Mouse (Mus musculus): Measurements from ENCODE around the gene Sart3. TPM values are rescaled to one million over a fixed set of nuclear protein-coding genes. Genes with fewer than 3 reads are reported as not detected.
A peak's percentile ranks its signal among the peaks of the same experiment; 100 is the strongest.

Sart3 gene
- polyA plus RNA-seq, 1 experiment from 2014 or later = 25.9 TPM

DNA sequence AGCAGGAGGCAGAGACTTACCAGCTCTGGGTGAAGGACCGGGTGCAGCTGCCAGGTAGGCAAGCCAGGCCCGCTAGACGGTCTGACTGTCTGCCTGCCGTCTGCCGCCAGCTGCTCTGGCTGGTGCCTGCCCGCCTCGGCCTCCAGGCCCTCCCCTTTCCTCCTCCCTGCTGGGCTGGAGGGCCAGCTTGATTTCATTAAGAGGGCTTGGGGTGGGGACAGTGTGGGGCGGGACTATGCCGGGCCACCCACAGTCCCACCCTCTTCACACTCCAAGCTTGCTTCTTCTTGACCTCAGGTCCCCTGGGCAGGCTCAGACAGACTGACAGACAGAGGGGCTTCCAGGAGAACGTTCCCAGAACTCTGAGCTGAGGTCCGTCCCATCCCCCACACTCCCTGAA, 28.0 kb upstream of the Sart3 start, which contains the start of gene Tmem119:
TSS of gene Tmem119 (minus strand) at position 237 of the 400 bp plus-strand sequence.
- Histone ChIP-seq H3K27me3 (ENCODE audit: control insufficient read depth, insufficient read depth, low read length) (no peaks in the 10 kb centered on the region; the same call in 1 of the 2 replicates), H3K36me3 (ENCODE audit: control insufficient read depth, insufficient read depth, low read length) (no peaks in the 10 kb centered on the region), H3K9ac (ENCODE audit: low read length) (peak within 1 kb of the TSS; percentile 6; the same call in 1 of the 2 replicates), H3K27ac (replicated peaks in 1 of 2; ENCODE audit: control insufficient read depth in 1 of 2, insufficient read depth in 1 of 2, low read depth in 2 of 2, low read length in 2 of 2) (peak within 1 kb of the TSS in 1 of 2 experiments; percentile 54; a peak in 2 of 4 replicates), H3K4me3 (ENCODE audit: control insufficient read depth in 1 of 2, insufficient read depth in 1 of 2, low read depth in 1 of 2, low read length in 2 of 2) (peak within 1 kb of the TSS; percentile 7 to 43; a peak in 3 of 4 replicates), H3K4me1 (ENCODE audit: control insufficient read depth in 2 of 2, insufficient read depth in 2 of 2, low read length in 2 of 2) (peaks cover 0 to 10% of the 10 kb centered on the region in 2 experiments; a peak in 3 of 4 replicates), H3K9me3 (ENCODE audit: control insufficient read depth, low read length) (no peaks in the 10 kb centered on the region), H3K4me2 (ENCODE audit: low read length) (peak within 1 kb of the TSS; percentile 46)
- ATAC-seq (ENCODE audit: insufficient number of reproducible peaks, insufficient read depth, low FRiP score, low read depth) = peak; percentile 75
- WGBS = 1% methylated on average over 11 of the region's 11 CpGs

DNA sequence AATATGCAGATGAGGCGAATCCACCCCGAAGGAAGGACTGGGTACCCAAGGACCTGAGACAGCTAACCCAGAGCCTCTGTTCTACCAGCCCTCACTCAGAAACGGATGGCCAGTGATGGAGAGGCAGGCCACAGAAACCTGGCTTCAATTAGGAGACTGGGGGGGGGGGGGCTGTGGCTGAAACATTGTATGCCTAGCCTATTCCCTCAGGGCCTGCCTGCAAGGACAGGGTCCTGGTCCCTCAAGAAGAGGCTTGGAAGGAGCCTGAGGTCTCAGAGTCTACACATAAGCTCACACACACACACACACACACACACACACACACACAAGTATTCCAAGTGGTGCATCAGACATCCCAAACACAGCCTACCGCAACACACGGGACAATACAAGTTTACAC, 27.4 kb upstream of the Sart3 start:
- H3K4me2 ChIP-seq (ENCODE audit: low read length) = peak overlapping the region; percentile 46
- peak overlapping the region; percentile 6; the same call in 1 of the 2 replicates for H3K9ac ChIP-seq (ENCODE audit: low read length)
- no peak for ATAC-seq (ENCODE audit: insufficient number of reproducible peaks, insufficient read depth, low FRiP score, low read depth)
- H3K27me3 ChIP-seq (ENCODE audit: control insufficient read depth, insufficient read depth, low read length) = no peaks in the 10 kb centered on the region; the same call in 1 of the 2 replicates
- peak overlapping the region; percentile 7 to 43; a peak in 3 of 4 replicates for H3K4me3 ChIP-seq (ENCODE audit: control insufficient read depth in 1 of 2, insufficient read depth in 1 of 2, low read depth in 1 of 2, low read length in 2 of 2)
- peaks cover 0 to 10% of the 10 kb centered on the region in 2 experiments; a peak in 3 of 4 replicates for H3K4me1 ChIP-seq (ENCODE audit: control insufficient read depth in 2 of 2, insufficient read depth in 2 of 2, low read length in 2 of 2)
- H3K9me3 ChIP-seq (ENCODE audit: control insufficient read depth, low read length) = no peaks in the 10 kb centered on the region
- no peaks in the 10 kb centered on the region for H3K36me3 ChIP-seq (ENCODE audit: control insufficient read depth, insufficient read depth, low read length)
- WGBS = 47% methylated on average over 5 of the region's 5 CpGs
- H3K27ac ChIP-seq (replicated peaks in 1 of 2; ENCODE audit: control insufficient read depth in 1 of 2, insufficient read depth in 1 of 2, low read depth in 2 of 2, low read length in 2 of 2) = peak overlapping the region in 1 of 2 experiments; percentile 54; a peak in 1 of 4 replicates

DNA sequence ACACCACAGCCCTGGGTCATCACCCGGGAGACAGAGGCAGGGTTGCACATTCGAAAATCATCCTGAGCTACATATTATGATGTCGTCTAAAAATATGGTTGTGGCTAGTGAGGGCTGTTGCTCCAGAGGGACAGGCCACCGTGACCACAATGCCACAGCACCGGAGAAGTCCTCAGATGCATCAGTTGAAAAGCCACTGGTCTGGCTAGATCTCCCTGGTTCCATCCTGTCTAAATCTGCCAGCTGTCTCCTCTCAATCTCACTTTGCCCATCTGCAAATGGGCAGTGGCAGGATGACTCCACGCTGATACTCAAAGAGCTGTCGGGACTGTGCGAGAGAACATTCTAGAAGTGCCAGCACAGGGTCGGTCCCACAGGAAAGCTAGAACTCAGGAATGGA, 26.2 kb upstream of the Sart3 start:
- Histone ChIP-seq H3K4me1 (ENCODE audit: control insufficient read depth in 2 of 2, insufficient read depth in 2 of 2, low read length in 2 of 2) (peaks cover 0 to 10% of the 10 kb centered on the region in 2 experiments; a peak in 3 of 4 replicates), H3K27ac (replicated peaks in 1 of 2; ENCODE audit: control insufficient read depth in 1 of 2, insufficient read depth in 1 of 2, low read depth in 2 of 2, low read length in 2 of 2) (no peak overlapping the region), H3K27me3 (ENCODE audit: control insufficient read depth, insufficient read depth, low read length) (no peaks in the 10 kb centered on the region; the same call in 1 of the 2 replicates), H3K4me3 (ENCODE audit: control insufficient read depth in 1 of 2, insufficient read depth in 1 of 2, low read depth in 1 of 2, low read length in 2 of 2) (no peak overlapping the region), H3K36me3 (ENCODE audit: control insufficient read depth, insufficient read depth, low read length) (no peaks in the 10 kb centered on the region), H3K4me2 (ENCODE audit: low read length) (no peak overlapping the region), H3K9me3 (ENCODE audit: control insufficient read depth, low read length) (no peaks in the 10 kb centered on the region), H3K9ac (ENCODE audit: low read length) (no peak overlapping the region)
- ATAC-seq (ENCODE audit: insufficient number of reproducible peaks, insufficient read depth, low FRiP score, low read depth) = no peak
- WGBS = 69% methylated on average over 9 of the region's 9 CpGs

DNA sequence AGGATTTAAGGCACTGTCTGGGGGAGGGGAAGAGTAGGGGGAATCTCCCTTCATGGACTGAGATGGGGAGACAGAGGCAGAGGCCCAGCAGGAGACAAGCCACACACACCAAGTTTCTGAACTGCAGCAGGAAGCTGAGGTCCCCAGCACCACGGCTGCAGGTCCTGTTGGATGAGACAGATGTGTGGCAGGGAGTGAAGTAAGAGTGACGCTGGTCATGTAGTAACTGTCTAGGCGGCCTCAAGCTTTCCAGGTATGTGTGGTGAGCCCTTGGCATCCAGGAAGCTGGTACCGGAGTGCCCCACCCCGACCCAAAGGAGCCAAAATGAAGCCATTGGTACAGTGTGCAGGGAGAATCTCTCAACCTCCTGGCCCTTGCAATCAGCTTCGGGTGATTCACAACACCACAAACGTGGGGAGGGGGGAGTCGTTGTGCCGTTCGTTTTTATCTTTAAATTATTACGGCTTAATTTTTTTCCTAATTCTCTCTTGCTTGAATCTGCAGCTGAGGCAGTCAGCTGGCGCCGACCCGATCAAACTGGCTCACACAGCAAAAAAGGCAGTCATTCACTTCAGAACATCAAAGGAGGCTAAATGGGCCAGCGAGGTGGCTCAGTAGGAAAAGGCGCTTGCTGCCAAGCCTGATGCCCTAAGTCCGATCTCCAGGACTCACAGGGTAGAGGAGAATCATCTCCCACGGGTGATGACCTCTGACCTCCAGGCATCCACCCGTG, 25.0 kb upstream of the Sart3 start:
- Histone ChIP-seq H3K27me3 (ENCODE audit: control insufficient read depth, insufficient read depth, low read length) (no peaks in the 10 kb centered on the region; the same call in 1 of the 2 replicates), H3K9me3 (ENCODE audit: control insufficient read depth, low read length) (no peaks in the 10 kb centered on the region), H3K4me2 (ENCODE audit: low read length) (peak overlapping the region; percentile 37), H3K27ac (replicated peaks in 1 of 2; ENCODE audit: control insufficient read depth in 1 of 2, insufficient read depth in 1 of 2, low read depth in 2 of 2, low read length in 2 of 2) (peak overlapping the region; percentile 19 to 26; a peak in 1 of 4 replicates), H3K36me3 (ENCODE audit: control insufficient read depth, insufficient read depth, low read length) (no peaks in the 10 kb centered on the region), H3K4me3 (ENCODE audit: control insufficient read depth in 1 of 2, insufficient read depth in 1 of 2, low read depth in 1 of 2, low read length in 2 of 2) (no peak overlapping the region), H3K9ac (ENCODE audit: low read length) (peak overlapping the region; percentile 10; the same call in 1 of the 2 replicates), H3K4me1 (ENCODE audit: control insufficient read depth in 2 of 2, insufficient read depth in 2 of 2, low read length in 2 of 2) (peaks cover 0 to 10% of the 10 kb centered on the region in 2 experiments; a peak in 3 of 4 replicates)
- ATAC-seq (ENCODE audit: insufficient number of reproducible peaks, insufficient read depth, low FRiP score, low read depth) = no peak
- 22% methylated on average over 19 of the region's 19 CpGs for WGBS

DNA sequence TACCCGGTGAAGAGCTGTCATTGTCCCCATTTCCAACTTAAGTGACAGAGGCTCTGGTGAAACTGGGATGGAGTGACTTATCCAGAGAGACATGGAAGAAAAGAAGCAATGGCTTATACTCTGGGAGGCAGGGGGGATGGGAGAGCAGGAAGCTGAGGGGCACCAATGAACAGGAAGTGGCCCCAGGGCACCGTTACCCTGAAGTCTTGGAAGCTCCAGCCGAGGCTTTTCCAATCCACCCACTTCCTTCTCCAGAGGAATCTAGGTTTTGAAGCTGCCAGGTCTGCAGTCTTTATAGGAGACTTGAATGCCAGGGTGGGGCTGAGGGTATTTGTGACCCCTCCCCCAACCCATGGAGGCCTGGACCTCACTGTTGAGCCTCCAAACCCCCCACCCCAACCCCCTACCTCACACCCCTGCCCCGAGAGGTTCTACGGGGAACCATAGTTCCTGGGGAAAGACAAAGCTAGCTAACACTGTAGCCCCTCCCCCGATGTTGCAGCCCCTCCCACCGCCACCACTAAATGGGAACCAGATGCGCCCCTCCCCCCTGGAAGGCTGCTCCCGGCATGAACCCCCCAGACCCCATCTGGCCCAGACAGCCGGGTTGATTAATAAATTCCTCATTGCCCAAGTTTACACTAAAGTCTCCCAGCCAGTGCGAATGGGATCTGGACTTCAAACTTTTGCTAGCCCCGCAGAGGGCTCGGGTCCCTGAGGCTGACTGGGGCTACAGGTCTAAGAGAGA, 24.3 kb upstream of the Sart3 start:
- ATAC-seq (ENCODE audit: insufficient number of reproducible peaks, insufficient read depth, low FRiP score, low read depth) = no peak
- peak overlapping the region; percentile 19 to 26; a peak in 2 of 4 replicates for H3K27ac ChIP-seq (replicated peaks in 1 of 2; ENCODE audit: control insufficient read depth in 1 of 2, insufficient read depth in 1 of 2, low read depth in 2 of 2, low read length in 2 of 2)

DNA sequence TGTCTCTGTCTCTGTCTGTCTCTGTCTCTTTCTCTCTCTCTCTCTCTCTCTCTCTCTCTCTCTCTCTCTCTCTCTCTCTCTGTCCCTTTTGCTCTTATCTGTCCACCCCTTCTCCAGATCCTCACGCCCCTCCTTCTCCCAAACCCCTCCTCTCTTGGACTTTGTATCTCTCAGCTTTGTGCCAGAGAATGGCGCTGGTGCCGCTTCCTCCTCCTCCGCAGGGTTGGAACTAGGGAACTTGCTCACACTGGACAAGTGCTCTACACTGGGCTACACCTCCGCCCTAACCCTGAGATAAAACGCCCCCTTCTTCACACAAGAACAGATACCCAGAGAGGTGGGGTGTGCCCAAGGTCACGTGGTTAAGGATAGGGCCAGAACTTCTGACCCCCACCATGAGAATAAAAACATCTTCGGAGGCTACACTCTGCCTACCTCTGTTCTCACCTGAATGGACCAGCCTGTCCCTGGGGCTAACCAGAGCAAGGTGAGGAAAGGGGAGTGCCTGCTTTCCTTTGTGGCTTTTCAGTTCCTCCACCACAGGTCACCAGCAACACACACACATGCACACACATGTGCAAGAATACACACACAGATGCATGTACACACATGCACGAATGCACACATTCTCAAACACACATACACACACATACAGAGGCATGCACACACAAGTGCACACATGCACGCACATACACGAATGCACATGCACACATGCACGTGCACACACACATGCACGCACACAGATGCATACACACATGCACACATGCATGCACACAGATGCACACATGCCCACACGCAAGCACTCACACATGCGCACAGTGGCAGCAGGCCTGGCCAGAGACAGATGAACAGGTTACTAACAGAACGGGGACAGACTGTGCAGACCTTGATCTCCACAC, 19.1 kb upstream of the Sart3 start:
- Histone ChIP-seq H3K27ac (replicated peaks in 1 of 2; ENCODE audit: control insufficient read depth in 1 of 2, insufficient read depth in 1 of 2, low read depth in 2 of 2, low read length in 2 of 2) (no peak overlapping the region), H3K4me2 (ENCODE audit: low read length) (no peak overlapping the region), H3K4me1 (ENCODE audit: control insufficient read depth in 2 of 2, insufficient read depth in 2 of 2, low read length in 2 of 2) (peaks cover 9 to 11% of the 10 kb centered on the region in 2 experiments; a peak in 3 of 4 replicates), H3K4me3 (ENCODE audit: control insufficient read depth in 1 of 2, insufficient read depth in 1 of 2, low read depth in 1 of 2, low read length in 2 of 2) (no peak overlapping the region), H3K36me3 (ENCODE audit: control insufficient read depth, insufficient read depth, low read length) (no peaks in the 10 kb centered on the region), H3K27me3 (ENCODE audit: control insufficient read depth, insufficient read depth, low read length) (0 out of 2 replicates have a peak, but pooled peaks cover 3% of the 10 kb centered on the region), H3K9ac (ENCODE audit: low read length) (no peak overlapping the region), H3K9me3 (ENCODE audit: control insufficient read depth, low read length) (no peaks in the 10 kb centered on the region)
- no peak for ATAC-seq (ENCODE audit: insufficient number of reproducible peaks, insufficient read depth, low FRiP score, low read depth)
- 66% methylated on average over 16 of the region's 16 CpGs for WGBS

More for the DNA sequence above, 24.3 kb upstream of the Sart3 start:
- H3K27me3 ChIP-seq (ENCODE audit: control insufficient read depth, insufficient read depth, low read length) = no peaks in the 10 kb centered on the region; the same call in 1 of the 2 replicates
- H3K9me3 ChIP-seq (ENCODE audit: control insufficient read depth, low read length) = no peaks in the 10 kb centered on the region
- H3K9ac ChIP-seq (ENCODE audit: low read length) = peak overlapping the region; percentile 10; the same call in 1 of the 2 replicates
- H3K4me1 ChIP-seq (ENCODE audit: control insufficient read depth in 2 of 2, insufficient read depth in 2 of 2, low read length in 2 of 2) = peaks cover 0 to 10% of the 10 kb centered on the region in 2 experiments; a peak in 3 of 4 replicates
- H3K36me3 ChIP-seq (ENCODE audit: control insufficient read depth, insufficient read depth, low read length) = no peaks in the 10 kb centered on the region
- 9% methylated on average over 13 of the region's 13 CpGs for WGBS
- peak overlapping the region; percentile 37 for H3K4me2 ChIP-seq (ENCODE audit: low read length)
- no peak overlapping the region for H3K4me3 ChIP-seq (ENCODE audit: control insufficient read depth in 1 of 2, insufficient read depth in 1 of 2, low read depth in 1 of 2, low read length in 2 of 2)

Data from heart, embryonic 14.5 days (tissue).